Mouse (Mus musculus): ENCODE data around the gene Atxn7. TPM values are rescaled to one million over a fixed set of nuclear protein-coding genes. Genes with fewer than 3 reads are reported as not detected.

Atxn7 gene
- polyA plus RNA-seq, 1 experiment from 2014 or later, result 4.6 TPM

DNA sequence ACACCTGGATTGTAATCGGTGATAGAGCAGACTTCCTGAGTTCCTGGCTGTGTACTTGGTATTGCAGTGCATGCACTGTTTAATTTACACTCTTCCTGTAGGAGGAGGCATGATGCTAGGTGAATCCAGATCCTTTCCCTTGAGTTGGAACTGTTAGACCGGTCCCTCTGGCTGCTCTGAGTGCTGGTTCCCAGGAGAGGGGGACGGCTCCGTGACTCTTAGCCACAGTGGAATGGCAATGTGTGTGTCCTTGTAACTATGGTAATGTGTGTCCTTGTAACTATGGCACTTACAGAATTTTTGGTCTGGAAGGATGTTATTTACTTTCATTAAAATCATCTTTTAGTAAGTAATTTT lies 103.9 kb downstream of the Atxn7 start:
- no peaks in the 10 kb centered on the region for H3K9me3 ChIP-seq (ENCODE audit: control insufficient read depth, low read length)
- H3K27me3 ChIP-seq (ENCODE audit: control insufficient read depth, insufficient read depth, low read length), result no peaks in the 10 kb centered on the region
- WGBS, result 19% methylated on average over 4 of the region's 4 CpGs
- H3K9ac ChIP-seq (replicated peaks; ENCODE audit: low read length), result no peak overlapping the region
- H3K4me3 ChIP-seq (replicated peaks; ENCODE audit: low read depth, low read length), result no peak overlapping the region
- ATAC-seq (ENCODE audit: low FRiP score, low TSS enrichment) (no peak), DNase-seq (peak; percentile 20)
- H3K36me3 ChIP-seq (ENCODE audit: control insufficient read depth, insufficient read depth, low read length), result no peaks in the 10 kb centered on the region
- no peak overlapping the region for H3K4me2 ChIP-seq (ENCODE audit: low read length)
- H3K4me1 ChIP-seq (ENCODE audit: control insufficient read depth, insufficient read depth, low read length), result peaks cover 20% of the 10 kb centered on the region
- H3K27ac ChIP-seq (replicated peaks; ENCODE audit: low read depth, low read length), result no peak overlapping the region

DNA sequence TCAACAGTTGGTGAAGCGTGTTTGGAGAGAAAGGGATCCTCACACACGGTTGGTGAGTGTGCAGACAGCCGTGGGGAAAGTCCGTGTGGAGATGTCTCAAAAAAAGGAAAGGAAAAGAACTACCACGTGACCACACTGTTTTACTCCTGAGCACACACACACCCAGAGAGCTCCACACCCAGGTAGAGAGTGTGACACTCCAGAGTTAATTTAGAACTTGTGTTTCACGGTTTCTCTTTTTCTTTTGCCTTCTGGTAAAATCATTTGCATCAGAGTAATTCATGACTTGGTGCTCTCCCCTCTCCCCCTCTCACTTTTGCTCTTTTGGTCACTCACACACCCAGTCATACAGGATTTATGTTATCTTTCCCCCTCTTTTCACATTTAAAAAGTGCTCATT lies 105.0 kb downstream of the Atxn7 start:
- no peak overlapping the region for H3K9ac ChIP-seq (replicated peaks; ENCODE audit: low read length)
- H3K36me3 ChIP-seq (ENCODE audit: control insufficient read depth, insufficient read depth, low read length), result no peaks in the 10 kb centered on the region
- no peak overlapping the region for H3K4me2 ChIP-seq (ENCODE audit: low read length)
- 64% methylated on average over 6 of the region's 6 CpGs for WGBS
- DNase-seq, result no peak
- no peak overlapping the region for H3K4me3 ChIP-seq (replicated peaks; ENCODE audit: low read depth, low read length)
- no peaks in the 10 kb centered on the region for H3K27me3 ChIP-seq (ENCODE audit: control insufficient read depth, insufficient read depth, low read length)
- H3K9me3 ChIP-seq (ENCODE audit: control insufficient read depth, low read length), result no peaks in the 10 kb centered on the region
- H3K27ac ChIP-seq (replicated peaks; ENCODE audit: low read depth, low read length), result no peak overlapping the region
- no peak for ATAC-seq (ENCODE audit: low FRiP score, low TSS enrichment)
- peaks cover 31% of the 10 kb centered on the region for H3K4me1 ChIP-seq (ENCODE audit: control insufficient read depth, insufficient read depth, low read length)

DNA sequence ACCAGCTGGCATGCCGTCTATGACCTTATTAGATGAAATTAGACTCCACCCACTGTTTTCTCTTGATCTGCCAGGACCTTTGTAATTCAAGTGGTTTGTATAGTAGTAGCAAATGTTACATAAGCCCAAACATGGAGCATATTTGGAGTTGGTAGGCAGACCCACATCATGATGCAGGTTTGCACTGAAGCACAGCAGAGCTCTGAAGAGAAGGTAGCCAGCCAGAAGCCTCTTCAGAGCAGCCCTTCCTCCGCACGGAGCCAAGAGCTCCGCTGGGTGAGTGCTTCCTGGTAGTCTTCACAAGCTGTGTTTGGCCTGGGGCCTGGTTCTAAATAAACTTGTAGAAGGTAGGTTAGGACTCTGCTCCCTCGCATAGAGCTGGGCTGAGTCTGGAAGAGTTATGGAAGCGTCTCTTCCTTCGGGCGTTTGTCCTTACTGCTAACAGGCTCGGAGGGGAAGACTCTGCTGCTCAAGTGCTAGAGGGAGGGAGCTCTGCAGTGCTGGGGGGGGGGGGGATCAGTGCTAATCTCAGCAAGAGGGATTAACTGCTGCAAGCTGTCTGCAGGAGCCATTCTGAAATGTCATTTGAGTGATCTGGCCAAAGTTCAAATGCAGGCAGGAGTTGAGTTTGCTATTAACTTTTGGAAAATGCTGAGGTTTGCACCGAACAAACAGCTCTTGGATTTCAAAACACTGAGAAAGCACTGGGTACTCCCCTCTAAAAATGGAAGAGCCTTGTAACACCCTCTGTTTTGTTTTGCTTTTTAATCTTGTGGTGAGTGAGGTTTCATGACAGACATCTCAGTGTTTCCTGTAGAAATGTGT lies 106.6 kb downstream of the Atxn7 start:
- Histone ChIP-seq H3K4me3 (replicated peaks; ENCODE audit: low read depth, low read length) (no peak overlapping the region), H3K27ac (replicated peaks; ENCODE audit: low read depth, low read length) (peak overlapping the region; percentile 53), H3K4me2 (ENCODE audit: low read length) (peak overlapping the region; percentile 37), H3K4me1 (ENCODE audit: control insufficient read depth, insufficient read depth, low read length) (peaks cover 40% of the 10 kb centered on the region), H3K9me3 (ENCODE audit: control insufficient read depth, low read length) (no peaks in the 10 kb centered on the region), H3K27me3 (ENCODE audit: control insufficient read depth, insufficient read depth, low read length) (no peaks in the 10 kb centered on the region), H3K9ac (replicated peaks; ENCODE audit: low read length) (no peak overlapping the region; the same call in 1 of the 2 replicates), H3K36me3 (ENCODE audit: control insufficient read depth, insufficient read depth, low read length) (no peaks in the 10 kb centered on the region)
- DNase-seq (peak; percentile 59), ATAC-seq (ENCODE audit: low FRiP score, low TSS enrichment) (peak; percentile 31)
- 5% methylated on average over 10 of the region's 10 CpGs for WGBS

DNA sequence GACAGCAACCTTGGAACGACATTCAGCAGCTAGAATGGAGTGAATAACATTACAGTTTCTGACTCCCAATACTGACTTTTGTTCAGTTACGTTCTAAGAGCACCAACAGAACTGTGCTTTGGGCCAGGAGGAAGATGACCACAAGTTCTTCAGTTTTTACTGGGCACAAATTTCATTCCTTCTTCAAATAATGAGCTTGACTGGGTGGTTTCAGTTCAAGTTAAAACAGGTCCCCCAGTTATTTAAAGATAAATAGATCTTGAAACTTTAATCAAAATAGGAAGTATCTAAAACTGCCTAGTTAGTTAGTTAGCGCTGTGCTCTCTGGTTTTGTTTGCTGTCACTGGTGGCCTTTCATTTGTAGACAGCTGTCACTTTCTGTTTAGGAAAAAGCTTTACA lies 107.3 kb downstream of the Atxn7 start:
- Histone ChIP-seq H3K4me3 (replicated peaks; ENCODE audit: low read depth, low read length) (no peak overlapping the region), H3K27me3 (ENCODE audit: control insufficient read depth, insufficient read depth, low read length) (no peaks in the 10 kb centered on the region), H3K4me1 (ENCODE audit: control insufficient read depth, insufficient read depth, low read length) (peaks cover 40% of the 10 kb centered on the region), H3K9ac (replicated peaks; ENCODE audit: low read length) (no peak overlapping the region), H3K9me3 (ENCODE audit: control insufficient read depth, low read length) (no peaks in the 10 kb centered on the region), H3K27ac (replicated peaks; ENCODE audit: low read depth, low read length) (peak overlapping the region; percentile 53; the same call in 1 of the 2 replicates), H3K36me3 (ENCODE audit: control insufficient read depth, insufficient read depth, low read length) (no peaks in the 10 kb centered on the region), H3K4me2 (ENCODE audit: low read length) (no peak overlapping the region)
- no peak for ATAC-seq (ENCODE audit: low FRiP score, low TSS enrichment)
- DNase-seq, result peak; percentile 15
- WGBS, result 13% methylated on average over 3 of the region's 3 CpGs

DNA sequence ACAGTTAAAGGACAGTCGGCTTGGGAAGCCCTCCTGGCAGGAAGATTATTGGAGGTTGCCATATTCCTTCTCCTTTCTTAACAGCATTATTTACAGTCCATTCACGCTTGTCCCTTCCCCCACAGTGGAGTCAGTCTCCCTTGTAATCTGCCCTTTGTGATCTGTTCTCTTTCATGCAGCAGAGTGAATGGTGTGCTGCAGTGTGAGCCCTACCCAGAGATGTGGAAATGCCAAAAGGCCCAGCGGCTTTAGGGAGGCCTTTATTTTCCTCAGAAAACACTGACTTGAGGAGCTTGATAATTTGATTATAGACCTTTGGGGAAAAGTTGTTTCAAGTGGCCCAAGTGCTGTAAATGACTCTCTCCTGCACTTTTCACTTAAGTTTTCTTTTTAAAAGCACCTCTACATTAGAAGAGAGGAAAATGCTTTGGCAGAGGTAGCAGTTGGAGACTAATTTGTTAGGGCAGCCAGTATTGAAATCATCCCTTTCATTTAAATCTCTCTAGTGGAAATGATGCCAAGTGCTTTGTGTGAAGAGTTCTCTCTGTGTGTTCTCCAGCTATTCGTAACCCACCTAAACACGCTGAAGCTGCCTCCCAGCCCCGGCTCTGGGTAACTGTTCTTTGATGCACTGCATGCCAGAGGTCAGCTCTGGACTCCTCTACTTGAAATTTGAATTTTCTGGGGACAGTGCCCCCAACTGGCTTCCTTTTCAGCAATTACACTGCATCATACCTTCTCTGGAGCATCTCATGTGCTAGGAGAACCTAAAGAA lies 109.5 kb downstream of the Atxn7 start:
- Histone ChIP-seq H3K36me3 (ENCODE audit: control insufficient read depth, insufficient read depth, low read length) (no peaks in the 10 kb centered on the region), H3K9me3 (ENCODE audit: control insufficient read depth, low read length) (no peaks in the 10 kb centered on the region), H3K4me1 (ENCODE audit: control insufficient read depth, insufficient read depth, low read length) (peaks cover 30% of the 10 kb centered on the region), H3K9ac (replicated peaks; ENCODE audit: low read length) (no peak overlapping the region), H3K27me3 (ENCODE audit: control insufficient read depth, insufficient read depth, low read length) (no peaks in the 10 kb centered on the region), H3K4me2 (ENCODE audit: low read length) (peak overlapping the region; percentile 17; the same call in 1 of the 2 replicates), H3K4me3 (replicated peaks; ENCODE audit: low read depth, low read length) (no peak overlapping the region), H3K27ac (replicated peaks; ENCODE audit: low read depth, low read length) (peak overlapping the region; percentile 63)
- DNase-seq (peak; percentile 77), ATAC-seq (ENCODE audit: low FRiP score, low TSS enrichment) (peak; percentile 84)
- 2% methylated on average over 6 of the region's 6 CpGs for WGBS

DNA sequence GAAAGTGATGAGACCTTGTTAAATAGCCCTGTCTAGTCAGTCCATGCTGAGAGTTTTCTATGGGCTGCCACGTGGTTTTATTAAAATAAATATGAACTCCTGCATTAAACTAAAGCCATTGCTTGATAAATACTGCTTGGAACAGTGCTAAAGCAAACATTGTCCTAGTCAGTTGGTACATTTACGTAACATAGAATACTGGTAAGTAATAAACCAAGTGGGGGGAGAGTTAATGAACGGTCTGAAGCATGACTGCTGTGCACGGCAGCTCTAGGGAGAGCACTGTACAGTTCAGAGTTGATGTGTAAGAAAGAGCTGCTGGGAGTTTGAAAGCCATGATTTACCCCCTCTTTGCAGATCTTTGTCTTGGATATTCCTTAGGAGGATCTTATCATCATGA lies 110.2 kb downstream of the Atxn7 start:
- Histone ChIP-seq H3K9ac (replicated peaks; ENCODE audit: low read length) (no peak overlapping the region), H3K27ac (replicated peaks; ENCODE audit: low read depth, low read length) (peak overlapping the region; percentile 63), H3K4me2 (ENCODE audit: low read length) (no peak overlapping the region), H3K4me1 (ENCODE audit: control insufficient read depth, insufficient read depth, low read length) (peaks cover 30% of the 10 kb centered on the region), H3K4me3 (replicated peaks; ENCODE audit: low read depth, low read length) (no peak overlapping the region), H3K9me3 (ENCODE audit: control insufficient read depth, low read length) (no peaks in the 10 kb centered on the region), H3K36me3 (ENCODE audit: control insufficient read depth, insufficient read depth, low read length) (no peaks in the 10 kb centered on the region), H3K27me3 (ENCODE audit: control insufficient read depth, insufficient read depth, low read length) (no peaks in the 10 kb centered on the region)
- WGBS, result 30% methylated on average over 4 of the region's 4 CpGs
- ATAC-seq (ENCODE audit: low FRiP score, low TSS enrichment) (no peak), DNase-seq (no peak)

DNA sequence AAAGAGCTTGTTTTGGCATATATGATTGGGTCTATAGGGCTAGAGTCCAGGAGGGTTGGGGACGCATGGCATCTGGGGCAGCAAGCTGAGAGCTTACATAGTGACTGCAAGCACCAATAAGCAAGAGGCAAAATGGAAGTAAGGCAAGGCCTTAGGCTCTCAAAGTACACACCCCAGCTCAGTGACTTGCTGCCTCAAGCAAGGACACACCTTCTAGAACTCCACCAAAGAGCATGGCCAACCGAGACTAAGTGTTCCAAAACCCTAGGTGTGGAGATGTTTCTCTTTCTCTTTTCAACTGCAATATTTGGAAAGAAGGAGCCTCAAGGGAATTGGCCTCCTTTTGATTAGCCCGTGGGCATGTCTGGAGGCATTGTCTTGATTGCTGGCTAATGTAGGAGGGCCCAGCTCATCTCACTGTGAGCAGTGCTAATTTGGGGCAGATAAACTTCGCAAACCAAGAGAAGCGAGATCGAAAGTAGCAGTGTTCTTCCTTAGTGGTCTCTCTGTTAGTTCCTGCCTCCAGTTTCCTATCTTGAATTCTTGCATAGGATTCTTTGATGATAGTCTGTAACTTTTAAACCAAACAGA lies 119.5 kb downstream of the Atxn7 start:
- ATAC-seq (ENCODE audit: low FRiP score, low TSS enrichment), result no peak
- no peak overlapping the region for H3K9ac ChIP-seq (replicated peaks; ENCODE audit: low read length)
- H3K27ac ChIP-seq (replicated peaks; ENCODE audit: low read depth, low read length), result no peak overlapping the region
- H3K27me3 ChIP-seq (ENCODE audit: control insufficient read depth, insufficient read depth, low read length), result no peaks in the 10 kb centered on the region
- H3K4me3 ChIP-seq (replicated peaks; ENCODE audit: low read depth, low read length), result no peak overlapping the region
- DNase-seq, result no peak
- 89% methylated on average over 6 of the region's 6 CpGs for WGBS
- H3K4me2 ChIP-seq (ENCODE audit: low read length), result no peak overlapping the region
- no peaks in the 10 kb centered on the region for H3K36me3 ChIP-seq (ENCODE audit: control insufficient read depth, insufficient read depth, low read length)
- H3K9me3 ChIP-seq (ENCODE audit: control insufficient read depth, low read length), result no peaks in the 10 kb centered on the region
- no peaks in the 10 kb centered on the region for H3K4me1 ChIP-seq (ENCODE audit: control insufficient read depth, insufficient read depth, low read length)

DNA sequence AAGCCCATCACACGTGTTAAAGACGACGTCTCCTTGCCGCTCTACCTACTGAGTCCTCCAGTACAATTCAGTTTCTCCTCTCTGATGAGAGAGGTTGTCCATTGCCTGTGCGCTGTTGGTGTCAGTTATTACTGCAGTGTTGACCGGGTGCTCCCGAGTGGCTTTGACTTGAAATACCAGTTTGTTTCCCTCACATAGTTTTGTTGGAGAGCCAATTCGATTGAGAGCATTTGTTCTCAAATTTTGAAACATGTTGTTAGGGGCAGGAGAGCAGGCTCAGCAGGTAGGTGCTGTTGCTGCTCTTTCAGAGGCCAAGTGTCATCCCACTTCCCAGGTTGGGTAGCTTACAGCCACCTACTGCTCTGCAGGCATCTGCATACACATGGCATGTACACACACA lies 122.6 kb downstream of the Atxn7 start:
- no peak for ATAC-seq (ENCODE audit: low FRiP score, low TSS enrichment)
- WGBS, result 94% methylated on average over 8 of the region's 8 CpGs

More for the DNA sequence above, 122.6 kb downstream of the Atxn7 start:
- Histone ChIP-seq H3K27ac (replicated peaks; ENCODE audit: low read depth, low read length) (no peak overlapping the region), H3K9me3 (ENCODE audit: control insufficient read depth, low read length) (no peaks in the 10 kb centered on the region), H3K4me2 (ENCODE audit: low read length) (no peak overlapping the region), H3K4me3 (replicated peaks; ENCODE audit: low read depth, low read length) (no peak overlapping the region), H3K4me1 (ENCODE audit: control insufficient read depth, insufficient read depth, low read length) (no peaks in the 10 kb centered on the region), H3K9ac (replicated peaks; ENCODE audit: low read length) (no peak overlapping the region), H3K27me3 (ENCODE audit: control insufficient read depth, insufficient read depth, low read length) (no peaks in the 10 kb centered on the region), H3K36me3 (ENCODE audit: control insufficient read depth, insufficient read depth, low read length) (0 out of 2 replicates have a peak, but pooled peaks cover under 1% of the 10 kb centered on the region)
- DNase-seq, result no peak

All from midbrain, embryonic 14.5 days (tissue).